Mouse (Mus musculus) kidney, adult 9 months (tissue): ENCODE results near the gene Phf2.
A peak's percentile ranks its signal among the peaks of the same experiment; 100 is the strongest.

Experiments used
- DNase-seq: peaks from one replicate; pipeline ENCODE4 v3.0.0; 2022

The Phf2 gene

GRCm38 (mm10) chr13:48800850-48801546 is 69.9 kb downstream of the Phf2 start:
- peak; percentile 59 for DNase-seq

GRCm38 (mm10) chr13:48798256-48798771 is 72.6 kb downstream of the Phf2 start:
- DNase-seq = no peak

DNA sequence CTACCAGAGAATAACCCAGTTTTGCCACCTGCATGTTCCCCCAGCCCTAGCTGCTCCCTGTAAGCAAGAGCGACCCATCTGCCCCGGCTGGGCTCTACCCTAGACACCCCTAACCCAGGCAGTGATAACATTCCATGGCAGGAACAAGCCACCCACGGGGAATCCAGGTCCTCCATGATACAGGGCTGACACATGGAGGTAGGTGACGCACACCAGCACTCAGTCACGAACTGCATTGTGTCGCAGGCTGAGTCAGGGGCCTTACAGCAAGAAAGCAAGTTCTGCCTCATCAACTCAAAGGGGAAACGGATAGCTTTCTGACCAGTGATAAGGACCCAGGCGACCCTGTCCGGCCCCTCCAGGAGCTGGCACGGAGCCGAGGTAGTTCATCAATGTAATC is 74.0 kb downstream of the Phf2 start:
- no peak for DNase-seq

DNA sequence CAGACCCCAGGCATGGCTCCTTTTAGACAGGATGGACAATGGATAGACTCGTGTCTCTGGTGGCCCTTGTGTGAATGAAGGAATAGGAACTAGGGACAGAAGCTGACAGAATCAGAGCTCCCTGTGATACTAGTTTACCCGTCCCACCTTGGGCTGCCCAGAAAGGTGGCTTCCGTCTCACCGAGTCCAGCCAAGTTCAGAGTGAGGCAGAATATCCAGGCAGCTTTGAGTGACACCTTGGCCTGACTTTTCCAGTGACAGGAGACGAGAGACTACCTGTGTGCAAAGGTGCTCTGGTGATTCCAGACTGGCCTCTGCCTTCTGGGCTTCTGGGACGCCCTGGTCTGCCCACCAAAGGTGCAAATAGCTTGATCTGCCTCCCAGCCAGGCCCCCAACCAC is 75.2 kb downstream of the Phf2 start:
- no peak for DNase-seq

DNA sequence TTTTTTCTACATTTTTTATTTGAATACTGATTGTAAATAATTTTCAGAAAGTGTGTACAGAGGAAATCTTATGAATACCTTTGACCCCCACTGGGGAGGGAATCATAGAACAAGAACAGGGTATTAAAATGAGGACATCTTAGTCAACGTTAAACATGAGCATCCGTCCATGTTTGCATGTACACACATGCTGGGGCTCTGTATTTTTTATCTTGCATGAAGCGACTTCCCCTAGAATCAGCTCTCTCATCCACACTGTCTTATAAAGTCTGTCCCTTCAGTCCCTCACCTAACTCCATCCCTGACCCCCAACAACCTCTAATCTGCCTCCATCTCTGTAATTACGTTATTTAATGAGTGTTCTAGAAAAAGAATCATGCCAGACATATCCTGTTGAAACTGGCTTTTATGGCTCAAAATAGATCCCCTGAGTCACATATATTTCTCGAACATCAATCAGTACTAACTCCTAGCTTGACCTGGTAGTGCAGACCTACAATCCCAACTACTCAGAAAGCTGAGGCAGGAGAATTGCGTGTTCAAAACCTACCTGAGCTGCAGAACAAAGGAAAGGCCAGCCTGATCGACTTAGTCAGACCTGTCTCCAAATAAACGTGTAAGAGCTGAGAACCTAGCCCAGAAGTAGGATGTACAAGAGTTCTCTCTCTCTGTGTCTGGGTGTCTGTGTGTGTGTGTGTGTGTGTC is 86.2 kb downstream of the Phf2 start:
- DNase-seq = no peak

GRCm38 (mm10) chr13:48784151-48784550 is 86.8 kb downstream of the Phf2 start:
- DNase-seq = no peak

DNA sequence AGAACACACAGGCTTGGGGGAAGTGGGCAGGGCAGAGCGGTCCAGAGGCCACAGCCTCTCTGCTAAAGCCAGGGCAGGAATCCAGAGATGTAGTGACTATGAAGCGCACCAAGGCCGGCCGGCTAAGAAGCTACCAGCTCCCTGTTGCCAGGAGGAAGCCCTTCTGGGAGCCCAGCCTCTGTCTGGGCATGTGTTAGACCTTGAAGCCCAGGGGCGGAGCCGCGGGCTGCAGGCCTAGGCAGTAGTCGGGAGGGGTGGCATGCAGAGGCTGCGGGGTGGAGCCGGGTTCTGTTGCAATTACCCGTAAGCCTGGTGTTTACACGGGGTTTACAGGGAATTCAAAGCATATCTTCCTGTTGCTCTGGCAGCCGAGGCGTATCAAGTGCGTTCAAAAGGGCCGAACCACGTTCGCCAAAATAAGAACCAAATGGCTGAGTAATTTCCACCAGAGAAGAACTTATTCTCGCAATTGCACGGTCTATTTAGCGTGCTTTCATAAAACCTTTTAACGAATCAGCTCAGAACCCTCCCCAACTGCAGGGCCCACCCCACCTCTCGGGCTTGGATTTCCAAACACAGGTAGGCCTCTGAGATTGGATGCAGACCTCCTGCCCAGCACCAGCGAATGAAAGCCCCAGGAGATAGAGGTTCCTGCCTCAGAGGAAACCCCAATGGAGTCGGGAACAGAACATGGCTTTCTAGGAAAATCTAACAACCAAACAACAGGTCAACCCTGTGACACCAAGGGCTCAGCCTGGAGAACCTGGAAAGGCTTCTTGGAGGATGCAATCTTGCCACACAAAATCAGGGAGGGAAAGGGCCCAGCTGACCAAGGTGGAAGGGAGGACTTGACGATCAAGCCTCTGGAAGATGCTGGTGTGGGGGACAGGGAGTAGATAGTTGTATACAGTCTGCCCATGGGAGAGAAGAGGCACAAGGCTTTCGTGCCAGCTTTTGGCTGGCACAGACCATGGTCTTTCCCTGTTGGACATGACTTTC is 87.9 kb downstream of the Phf2 start:
- peak; percentile 28 for DNase-seq

- DNase-seq = no peak
These were observed 90.4 kb downstream of the Phf2 start for GRCm38 (mm10) chr13:48780345-48781010.

DNA sequence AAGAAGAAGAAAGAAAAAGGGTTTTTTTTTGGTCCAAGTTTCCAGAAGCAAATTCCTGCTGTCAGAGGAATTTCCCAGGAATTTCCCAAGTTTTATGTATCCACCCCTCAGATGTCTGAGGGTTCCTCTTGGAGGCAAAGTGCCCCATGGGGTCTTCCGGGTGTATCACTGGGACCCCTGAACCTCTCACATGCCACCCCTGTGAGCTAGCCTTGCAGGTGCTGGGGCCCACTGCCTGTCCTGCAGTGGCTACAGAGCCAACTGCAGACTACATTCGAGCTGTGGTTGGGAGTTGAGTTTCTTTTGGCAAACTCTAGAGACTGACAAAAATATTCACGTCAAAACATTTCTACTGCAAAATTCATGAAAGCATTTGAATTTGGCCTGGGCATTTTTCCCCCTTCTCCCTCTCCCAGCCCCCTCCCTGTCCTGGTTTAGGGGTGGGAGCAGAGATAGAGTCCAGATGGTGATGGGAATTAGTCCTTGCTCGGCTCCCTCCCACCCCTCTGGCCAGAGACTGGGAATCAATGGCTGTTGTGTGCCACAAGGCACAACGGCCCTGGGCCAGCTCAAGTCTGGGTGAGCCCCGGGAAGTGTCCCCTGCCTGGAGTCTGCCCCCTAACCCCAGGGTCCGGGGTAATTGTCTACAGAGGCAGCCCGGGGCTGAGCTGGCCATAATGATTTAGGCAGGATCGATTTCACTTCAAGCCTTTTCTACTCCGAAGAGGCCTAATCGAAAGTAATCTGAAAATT is 91.2 kb downstream of the Phf2 start:
- no peak for DNase-seq

DNA sequence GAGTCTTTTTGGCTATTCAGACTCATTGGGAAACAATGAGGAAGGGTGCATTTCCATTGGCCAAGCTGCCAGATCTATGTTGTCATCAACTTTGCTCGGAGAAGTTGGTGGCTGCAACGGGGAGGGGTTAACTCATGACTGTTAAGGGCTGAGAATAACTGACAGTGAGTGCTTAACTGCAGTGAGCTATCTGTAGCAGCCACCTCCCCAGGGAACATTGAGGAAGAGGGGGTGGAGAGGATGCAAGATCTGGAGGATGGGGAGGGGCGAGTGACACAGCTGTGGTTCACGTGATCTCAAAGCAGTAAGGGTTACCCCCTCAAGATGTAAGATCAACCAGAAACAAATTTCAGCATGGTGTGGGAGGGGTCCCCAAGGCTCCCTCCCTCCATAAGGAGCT is 92.8 kb downstream of the Phf2 start:
- no peak for DNase-seq

- DNase-seq = no peak
These were observed 96.4 kb downstream of the Phf2 start for GRCm38 (mm10) chr13:48774506-48774905.

DNA sequence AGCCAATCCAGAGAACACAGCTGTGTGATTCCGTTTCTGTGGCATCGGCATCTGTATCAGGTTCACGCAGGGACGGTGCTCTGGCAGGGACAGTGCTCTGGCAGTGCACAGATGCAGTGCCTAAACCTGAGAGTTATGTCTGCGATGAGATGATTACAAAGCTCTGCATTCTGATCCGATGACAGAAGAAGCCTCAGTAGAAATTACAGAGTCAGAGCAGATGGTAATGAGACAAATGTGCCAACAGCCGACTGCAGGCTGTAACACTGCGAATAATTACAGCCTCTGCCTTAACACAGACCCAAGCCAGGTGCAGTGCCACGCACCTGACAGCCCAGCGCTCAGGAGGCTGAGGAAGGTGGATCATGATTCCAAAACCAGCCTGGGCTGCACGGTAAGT is 102.8 kb downstream of the Phf2 start:
- no peak for DNase-seq

DNA sequence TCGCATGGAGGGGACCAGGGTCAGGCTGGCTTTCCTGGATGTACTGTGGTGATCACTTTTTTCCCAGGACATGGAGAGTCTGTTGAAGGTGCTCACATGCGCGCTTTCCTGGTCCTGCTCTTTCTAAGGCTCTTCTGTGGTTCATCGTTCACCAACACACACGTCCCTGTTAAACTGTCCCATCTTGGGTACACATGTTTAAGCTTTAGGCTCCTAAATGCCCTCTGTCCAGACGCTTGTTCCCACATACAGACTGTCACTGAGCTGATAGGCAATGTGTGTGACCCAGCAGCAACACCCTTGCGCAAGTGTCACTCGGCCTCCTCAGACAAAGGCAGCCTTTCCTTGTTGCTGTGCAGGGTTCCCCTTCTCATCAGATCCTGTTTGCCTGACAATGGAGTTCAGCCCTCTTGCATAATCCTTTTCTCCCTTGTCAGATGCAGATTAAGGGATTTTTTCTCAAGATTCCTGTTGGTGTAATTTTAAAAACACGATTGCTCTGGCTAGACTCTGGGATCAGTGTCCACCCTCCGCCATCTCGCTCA is 107.1 kb downstream of the Phf2 start:
- no peak for DNase-seq

DNA sequence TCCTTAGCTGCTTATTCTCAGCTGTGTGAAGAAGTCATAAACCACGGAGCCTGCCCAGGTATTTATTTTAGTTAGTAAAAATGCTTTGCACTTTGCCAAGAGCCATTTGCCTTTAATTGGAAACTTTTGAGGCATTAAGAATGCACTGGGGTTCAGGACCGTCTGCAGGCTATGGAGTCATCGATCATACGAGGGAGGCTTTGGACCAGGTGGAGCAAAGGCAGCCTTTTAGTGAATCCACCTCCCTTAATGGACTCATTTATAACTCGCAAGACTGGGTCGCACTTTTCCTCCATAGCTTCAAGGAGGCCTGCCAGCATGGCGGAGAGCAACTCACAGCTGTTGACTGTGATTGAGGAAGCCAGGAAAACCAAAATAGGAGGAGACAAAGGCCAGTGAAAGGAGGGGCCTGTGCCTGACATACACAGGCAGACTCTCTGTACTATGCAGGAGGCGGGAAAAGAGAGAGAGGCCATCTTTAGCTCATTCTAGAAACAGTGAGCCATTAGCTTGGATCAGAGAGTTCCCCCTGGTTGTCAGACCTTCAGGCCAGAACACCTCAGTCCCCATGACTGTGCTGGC is 110.0 kb downstream of the Phf2 start:
- no peak for DNase-seq

DNA sequence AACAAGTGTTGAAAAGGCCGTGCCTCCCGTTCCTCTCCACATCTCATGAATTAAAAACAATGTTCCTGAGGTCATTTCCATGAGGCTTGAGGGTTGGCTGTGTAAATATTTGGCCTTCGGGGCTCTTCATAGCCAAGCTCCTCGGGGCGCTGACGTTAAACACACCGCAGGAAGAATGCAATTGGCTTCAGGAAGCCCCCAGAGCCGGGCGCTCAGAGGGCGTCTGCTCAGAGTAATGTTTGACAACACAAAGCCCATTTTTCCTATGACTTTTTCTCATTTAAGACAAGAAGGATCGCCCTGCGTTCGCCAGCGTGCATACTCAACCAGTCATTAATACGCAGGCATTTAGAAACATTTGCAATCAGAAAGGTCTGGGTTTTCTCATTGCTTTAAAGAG is 114.2 kb downstream of the Phf2 start:
- DNase-seq = no peak
